Mouse (Mus musculus): ENCODE results near the gene Lsm6. TPM values are rescaled to one million over a fixed set of nuclear protein-coding genes. Genes with fewer than 3 reads are reported as not detected.

Lsm6 gene
- 68.2 TPM for polyA plus RNA-seq (2014; fragmentation: Illumina TruSeq; extraction: RNeasy Lipid Tissue Mini Kit (QIAGEN cat#74804); ENCODE audit: low read depth, low replicate concordance)

GRCm38 (mm10) chr8:78820673-78821310 is at the start of gene Lsm6:
TSS of gene Lsm6 (minus strand) at chr8:78821140.

Other genes with a start within 250 kb of the Lsm6 start
- 8.1 TPM for gene Zfp827, start 207.3 kb upstream of the Lsm6 start, polyA plus RNA-seq (2014; fragmentation: Illumina TruSeq; extraction: RNeasy Lipid Tissue Mini Kit (QIAGEN cat#74804); ENCODE audit: low read depth, low replicate concordance)